Mouse (Mus musculus) heart, embryonic 11.5 days (tissue): ENCODE measurements around the gene Banf2. TPM values are rescaled to one million over a fixed set of nuclear protein-coding genes. Genes with fewer than 3 reads are reported as not detected.

ENCODE experiments used
- ATAC-seq: fragments of 200-750 bp; cut with Nextera tagmentation; replicated peaks from 2 replicates; pipeline ENCODE4 v1.8.0; 2017; ENCODE audit warnings: moderate library complexity; ENCODE audit not compliant: insufficient number of reproducible peaks, low FRiP score, low TSS enrichment
- H3K27ac ChIP-seq: fragments of 300-500 bp; sonication (generic); 2 replicates; pipeline ENCODE4 v1.5.1; 2014; ENCODE audit warnings: mild to moderate bottlenecking, low read depth, low read length
- H3K27me3 ChIP-seq: fragments of 300-500 bp; sonication (generic); 2 replicates; pipeline ENCODE4 v1.6.1; 2014; ENCODE audit warnings: mild to moderate bottlenecking, low read length, mixed read lengths; ENCODE audit not compliant: control insufficient read depth, insufficient read depth
- H3K36me3 ChIP-seq: fragments of 300-500 bp; sonication (generic); 2 replicates; pipeline ENCODE4 v1.6.1; 2014; ENCODE audit warnings: mild to moderate bottlenecking, low read length, moderate library complexity, mixed read lengths; ENCODE audit not compliant: control insufficient read depth, insufficient read depth
- H3K4me1 ChIP-seq: fragments of 300-500 bp; sonication (generic); 2 replicates; pipeline ENCODE4 v1.6.1; 2014; ENCODE audit warnings: low read length; ENCODE audit not compliant: control insufficient read depth, insufficient read depth
- H3K4me2 ChIP-seq: fragments of 300-500 bp; sonication (generic); 2 replicates; pipeline ENCODE4 v1.6.1; 2014; ENCODE audit warnings: mild to moderate bottlenecking, moderate library complexity
- H3K4me3 ChIP-seq: fragments of 300-500 bp; sonication (generic); 2 replicates; pipeline ENCODE4 v1.5.1; 2014; ENCODE audit warnings: low read depth, low read length
- H3K9ac ChIP-seq: fragments of 300-500 bp; sonication (generic); 2 replicates; pipeline ENCODE4 v1.6.1; 2014; ENCODE audit warnings: mild to moderate bottlenecking, low read depth, low read length, moderate library complexity
- H3K9me3 ChIP-seq: fragments of 300-500 bp; sonication (generic); replicated peaks from 2 replicates; pipeline ENCODE4 v1.6.1; 2016; ENCODE audit warnings: low read length; ENCODE audit not compliant: control insufficient read depth
- WGBS: fragments of 180-500 bp; shearing (Covaris S2); extraction: QIAGEN DNeasy Blood & Tissue Kit; methylation state at CpG from one replicate; pipeline ENCODE4 v1.1.7; 2014; ENCODE audit not compliant: insufficient replicate concordance; 5-methylcytosine and 5-hydroxymethylcytosine counted together
- polyA plus RNA-seq: library from polyadenylated mRNA; unstranded; fragments of >200 nt; fragmentation: Nextera tagmentation; extraction: Ambion mirVana; gene quantifications from 2 replicates; pipeline ENCODE4 v1.2.1, GENCODE M21; 2014

Gene Banf2
- polyA plus RNA-seq, 1 experiment from 2014 or later: not detected

DNA sequence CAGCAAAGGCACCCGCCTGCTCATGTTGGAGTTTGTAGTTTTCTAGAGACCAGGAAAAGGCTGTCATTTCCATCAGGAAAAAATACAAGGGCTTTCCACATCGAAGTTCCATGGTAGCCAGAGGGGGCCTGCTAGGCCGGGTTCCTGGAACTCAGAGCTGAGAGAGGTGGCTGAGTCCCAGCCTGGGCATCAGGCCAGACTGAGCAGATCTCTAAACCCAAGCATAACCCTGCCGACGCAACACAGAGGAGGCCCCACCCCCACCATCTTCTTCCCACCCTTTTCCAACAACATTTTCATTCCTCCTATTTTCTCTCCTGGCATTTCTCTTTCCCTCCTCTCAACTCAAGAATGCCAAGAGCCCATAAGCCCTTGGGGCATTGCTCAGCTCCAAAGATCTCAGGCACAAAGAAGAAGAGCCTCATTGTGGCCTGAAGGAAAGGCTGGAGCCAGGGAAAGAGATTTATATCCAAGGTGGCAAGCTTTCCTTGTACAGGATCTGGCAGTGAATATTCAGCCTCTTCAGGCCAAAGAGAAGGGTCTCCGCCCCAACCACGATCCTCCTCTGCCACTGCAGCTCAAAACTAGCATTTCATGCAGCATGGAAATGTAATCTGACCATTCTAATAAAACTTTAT lies 87.4 kb downstream of the Banf2 start:
- Histone ChIP-seq H3K27ac (no peak overlapping the region), H3K4me1 (no peaks in the 10 kb centered on the region), H3K9me3 (no peaks in the 10 kb centered on the region), H3K4me2 (no peak overlapping the region), H3K4me3 (no peak overlapping the region), H3K27me3 (0 out of 2 replicates have a peak, but pooled peaks cover 4% of the 10 kb centered on the region), H3K36me3 (no peaks in the 10 kb centered on the region), H3K9ac (no peak overlapping the region)
- no peak for ATAC-seq
- 79% methylated on average over 7 of the region's 7 CpGs for WGBS

DNA sequence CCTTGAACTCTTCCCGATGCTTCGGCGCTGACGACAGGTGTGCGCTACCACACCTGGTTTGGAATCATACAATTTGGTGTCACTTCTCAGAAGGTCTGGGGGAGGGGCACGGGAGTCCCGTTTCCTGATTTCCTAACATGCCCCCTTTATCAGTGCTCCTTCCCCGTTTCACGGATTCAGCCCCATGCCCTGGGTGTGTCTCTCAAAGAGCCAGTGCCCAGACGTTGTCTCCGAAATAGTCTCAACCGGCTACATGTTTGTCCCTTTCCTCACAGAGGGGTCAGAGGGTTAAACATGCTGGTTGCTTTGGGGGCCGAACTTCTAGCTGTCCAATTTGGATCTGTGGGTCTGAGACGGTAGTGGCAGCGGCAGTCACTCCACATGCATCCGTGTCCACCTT lies 89.2 kb downstream of the Banf2 start:
- H3K9ac ChIP-seq: no peak overlapping the region
- no peaks in the 10 kb centered on the region for H3K27me3 ChIP-seq
- H3K9me3 ChIP-seq: no peaks in the 10 kb centered on the region
- no peak overlapping the region for H3K4me2 ChIP-seq
- WGBS: 90% methylated on average over 16 of the region's 16 CpGs
- no peak for ATAC-seq
- H3K4me3 ChIP-seq: no peak overlapping the region
- H3K4me1 ChIP-seq: no peaks in the 10 kb centered on the region
- no peak overlapping the region for H3K27ac ChIP-seq
- H3K36me3 ChIP-seq: no peaks in the 10 kb centered on the region

Other genes with a start within 250 kb of the Banf2 start
- gene Bfsp1, start 169.9 kb upstream of the Banf2 start, polyA plus RNA-seq: 1.5 and 1.9 TPM in 2 replicates
- 1,059 and 1,185 TPM in 2 replicates for gene Dstn, start 117.7 kb upstream of the Banf2 start, polyA plus RNA-seq
- 56.4 and 64.8 TPM in 2 replicates for gene Rrbp1, start 21.8 kb upstream of the Banf2 start, polyA plus RNA-seq
- gene Mgme1, start 237.6 kb downstream of the Banf2 start, polyA plus RNA-seq: 16.7 and 20.8 TPM in 2 replicates
- 114 and 115 TPM in 2 replicates for gene Snx5, start 237.8 kb downstream of the Banf2 start, polyA plus RNA-seq